Mouse (Mus musculus): ENCODE measurements around the gene Dlgap4.

DNA sequence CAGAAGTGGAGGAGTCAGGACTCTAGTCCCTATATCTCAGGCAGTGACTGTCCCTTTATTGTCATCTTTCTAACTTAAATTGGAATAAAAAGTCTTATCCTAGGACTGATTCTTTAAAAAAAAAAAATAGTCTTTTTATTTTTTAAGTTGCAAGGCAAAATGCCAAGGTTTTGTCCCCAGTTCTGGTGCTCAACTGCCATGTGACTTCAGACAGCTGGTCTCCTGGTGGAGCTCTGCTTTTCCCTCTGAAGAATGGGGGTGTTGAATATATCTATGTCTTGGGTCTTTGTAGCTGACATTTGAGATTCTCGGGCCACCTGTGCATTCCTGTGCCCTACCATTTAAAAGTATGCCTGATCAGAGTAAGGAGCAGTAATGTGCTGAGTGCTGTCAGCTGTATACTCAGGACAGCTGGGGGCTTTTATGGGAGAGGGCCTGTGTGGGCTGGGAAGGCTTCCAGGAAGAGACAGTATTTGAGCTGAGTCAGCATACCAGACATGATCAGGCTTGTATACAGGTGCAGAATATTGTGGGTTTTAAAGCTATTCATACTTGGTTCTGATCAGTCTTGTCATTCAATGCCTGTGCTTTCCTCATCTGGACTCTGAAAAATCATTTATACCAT is 110.5 kb downstream of the Dlgap4 start:
- TF ChIP-seq CTCF (IDR thresholded peaks at IDR 0.05; ENCODE audit: borderline replicate concordance, control insufficient read depth, extremely low read depth, insufficient read depth, low read length, poor library complexity) (no peak), POLR2A (IDR thresholded peaks at IDR 0.05; ENCODE audit: control insufficient read depth, extremely low read depth, insufficient read depth, low read length, poor library complexity) (no peak)

Data from thymus, adult 2 months (tissue).